Mouse (Mus musculus): Measurements from ENCODE around the gene Mical3.
"Not testable (repeated sequence)": the region's sequence is repeated elsewhere in the genome, so short reads cannot be mapped to it uniquely, and the experiment has no call there.

Mical3 gene

GRCm38 (mm10) chr6:120916972-120917881, 213.6 kb downstream of the Mical3 start:
- not testable (repeated sequence) for DNase-seq

- DNase-seq: peak; percentile 99
Measured at GRCm38 (mm10) chr6:120916074-120916971, 214.5 kb downstream of the Mical3 start, which contains the start of gene Bid. TSS of gene Bid (minus strand) at chr6:120916853.

GRCm38 (mm10) chr6:120915649-120915975, 215.2 kb downstream of the Mical3 start:
- DNase-seq: no peak

GRCm38 (mm10) chr6:120914911-120915648, 215.7 kb downstream of the Mical3 start:
- peak; percentile 95 for DNase-seq

DNA sequence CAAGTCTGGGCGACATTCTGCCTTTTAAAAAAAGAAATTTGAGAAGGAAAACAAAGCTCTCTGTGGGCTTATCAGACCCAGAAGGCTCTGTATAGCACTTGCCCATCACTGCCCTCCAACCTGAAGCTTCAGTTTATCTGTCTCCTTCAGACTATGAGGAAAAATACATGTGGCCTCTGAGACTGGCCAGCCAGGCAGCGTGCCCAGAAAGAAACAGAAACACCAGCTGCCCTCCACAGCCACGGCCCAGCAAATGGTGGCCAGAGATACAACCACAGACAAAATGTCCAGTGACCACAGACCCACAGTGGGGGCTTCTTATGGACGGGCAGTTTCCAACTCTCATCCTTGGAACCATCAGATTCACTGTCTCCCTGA, 216.3 kb downstream of the Mical3 start:
- DNase-seq: no peak

DNA sequence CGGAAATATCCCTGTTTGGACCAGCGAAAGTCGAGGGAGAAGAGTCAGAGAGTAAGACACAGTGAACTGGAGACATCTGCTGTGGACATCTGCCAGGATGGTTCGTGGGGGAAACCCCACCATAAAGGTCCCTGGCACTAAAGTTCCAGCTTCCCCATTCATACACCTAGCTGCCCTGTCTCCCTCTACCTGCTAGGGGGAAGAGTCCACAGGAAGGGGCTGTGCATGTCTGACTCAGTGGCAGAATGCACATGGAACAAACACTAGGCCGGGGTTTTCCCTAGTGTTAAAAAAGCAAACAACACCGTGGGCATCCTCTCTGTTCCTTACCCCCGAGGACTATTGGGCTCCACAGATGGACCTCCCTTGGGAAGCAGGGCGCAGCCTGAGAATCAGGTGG, 217.0 kb downstream of the Mical3 start:
- DNase-seq: no peak

- no peak for DNase-seq
Measured at GRCm38 (mm10) chr6:120912931-120913330, 217.9 kb downstream of the Mical3 start.

DNA sequence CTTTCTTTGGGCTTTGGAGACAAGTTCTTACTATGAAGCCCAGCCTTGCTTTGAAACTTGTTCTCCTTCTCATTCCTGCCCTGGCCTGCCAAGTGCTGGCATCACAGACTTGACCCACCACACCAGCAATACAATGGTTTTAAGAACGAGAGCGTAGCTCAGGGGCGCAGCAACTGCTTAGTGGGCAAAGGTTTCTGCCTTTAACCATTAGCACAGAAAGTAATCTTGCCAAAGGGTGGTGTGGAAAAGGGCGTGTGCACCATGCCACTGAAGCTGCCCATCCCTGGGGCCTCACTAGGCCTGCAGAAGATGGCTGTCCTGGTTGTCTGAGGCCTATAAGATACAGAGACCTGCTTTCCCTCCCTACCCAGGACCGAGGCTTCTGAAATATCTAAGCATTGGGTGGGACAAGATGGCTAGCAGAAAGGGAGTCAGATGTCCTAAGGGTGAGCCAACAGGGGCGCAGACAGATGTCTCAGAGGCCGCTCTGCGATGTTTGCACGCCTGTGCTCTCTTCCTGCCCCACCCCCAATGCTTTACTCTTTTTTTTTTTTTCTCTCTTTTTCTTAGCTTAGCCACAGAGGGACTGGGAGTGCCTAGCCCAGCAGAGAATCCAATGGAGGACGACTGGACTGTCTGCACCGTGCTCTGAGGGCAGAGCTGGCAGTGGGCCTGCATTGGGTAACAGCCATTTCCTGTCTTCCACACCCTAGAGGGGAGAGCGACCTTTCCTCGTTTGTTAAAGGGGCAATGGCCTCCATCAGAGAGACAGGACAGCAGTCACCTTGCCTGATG, 219.4 kb downstream of the Mical3 start:
- no peak for DNase-seq

GRCm38 (mm10) chr6:120909501-120909900, 221.3 kb downstream of the Mical3 start:
- DNase-seq: no peak

GRCm38 (mm10) chr6:120907876-120908597, 222.8 kb downstream of the Mical3 start:
- not testable (repeated sequence) for DNase-seq

- no peak for DNase-seq
Measured at GRCm38 (mm10) chr6:120906521-120906920, 224.3 kb downstream of the Mical3 start.

- DNase-seq: no peak
Measured at GRCm38 (mm10) chr6:120905111-120905510, 225.7 kb downstream of the Mical3 start.

DNA sequence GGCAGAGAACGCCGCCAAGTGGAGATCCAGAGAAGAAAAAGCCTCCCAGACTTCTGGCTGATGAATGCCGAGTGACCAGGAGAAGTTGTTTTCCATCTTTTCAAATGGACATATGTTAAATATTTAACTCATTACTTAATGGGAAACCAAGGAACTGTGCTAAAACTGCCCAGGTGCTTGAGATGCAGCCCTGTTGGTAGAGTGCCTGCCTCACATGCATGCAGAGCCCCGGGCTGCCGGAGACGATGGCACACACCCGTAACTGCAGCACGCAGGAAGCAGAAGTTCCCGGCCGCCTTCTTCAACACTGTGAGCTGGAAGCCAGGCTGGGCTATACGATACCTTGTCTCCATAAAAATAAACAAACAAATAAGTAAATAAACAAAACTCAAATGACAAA, 226.8 kb downstream of the Mical3 start:
- DNase-seq: no peak

- no peak for DNase-seq
Measured at GRCm38 (mm10) chr6:120903450-120903912, 227.3 kb downstream of the Mical3 start.

GRCm38 (mm10) chr6:120901776-120902645, 228.8 kb downstream of the Mical3 start:
- DNase-seq: no peak

DNA sequence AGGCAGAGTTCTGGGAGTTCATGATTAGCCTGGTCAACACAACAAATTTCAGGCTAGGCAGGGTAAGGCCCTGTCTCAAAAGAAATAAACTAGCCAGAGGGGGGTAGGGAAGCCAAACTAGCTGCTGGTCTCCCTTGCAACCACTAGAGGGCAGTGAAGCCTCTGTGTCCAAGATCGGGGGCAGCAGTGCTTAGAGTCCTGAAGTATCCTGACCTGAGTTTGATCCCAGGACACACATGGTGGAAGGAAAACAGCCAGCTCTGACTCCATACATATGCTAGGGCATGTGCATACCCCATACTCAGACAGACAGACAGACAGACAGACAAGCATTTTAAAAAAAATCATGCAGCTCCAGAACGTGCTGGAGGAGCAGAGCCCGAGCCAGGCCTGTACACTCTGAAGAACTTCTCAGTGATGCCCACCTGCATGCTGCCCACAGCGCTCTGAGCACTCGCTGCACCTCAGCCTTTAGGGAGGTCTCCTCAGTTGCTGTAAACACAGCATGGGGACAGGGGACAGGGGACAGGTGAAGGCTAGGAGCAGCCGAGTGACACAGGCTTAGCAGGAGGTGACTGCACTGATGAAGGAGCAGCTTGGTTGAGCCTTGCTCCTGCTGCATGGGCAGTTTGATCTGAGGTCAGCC, 232.5 kb downstream of the Mical3 start:
- DNase-seq: peak; percentile 94

DNA sequence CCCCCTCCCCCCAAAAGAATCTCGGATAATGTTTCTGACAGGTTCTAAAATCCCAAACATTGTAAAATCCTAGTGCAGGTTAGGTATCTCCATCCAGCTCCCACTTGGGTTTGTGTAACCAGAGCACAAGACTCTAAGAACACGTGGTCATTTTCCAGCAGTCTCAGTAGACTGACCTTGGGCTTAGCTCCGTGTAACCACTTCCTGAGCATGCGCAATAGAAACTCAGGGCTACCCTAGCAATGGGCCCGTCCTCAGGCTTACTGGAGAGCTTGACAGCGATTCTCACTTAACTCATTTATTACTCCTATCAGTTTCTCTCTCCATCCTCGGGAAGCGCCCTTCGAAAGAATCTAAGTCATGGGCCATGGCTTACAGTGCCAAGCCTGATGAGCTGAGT, 236.3 kb downstream of the Mical3 start:
- no peak for DNase-seq

DNA sequence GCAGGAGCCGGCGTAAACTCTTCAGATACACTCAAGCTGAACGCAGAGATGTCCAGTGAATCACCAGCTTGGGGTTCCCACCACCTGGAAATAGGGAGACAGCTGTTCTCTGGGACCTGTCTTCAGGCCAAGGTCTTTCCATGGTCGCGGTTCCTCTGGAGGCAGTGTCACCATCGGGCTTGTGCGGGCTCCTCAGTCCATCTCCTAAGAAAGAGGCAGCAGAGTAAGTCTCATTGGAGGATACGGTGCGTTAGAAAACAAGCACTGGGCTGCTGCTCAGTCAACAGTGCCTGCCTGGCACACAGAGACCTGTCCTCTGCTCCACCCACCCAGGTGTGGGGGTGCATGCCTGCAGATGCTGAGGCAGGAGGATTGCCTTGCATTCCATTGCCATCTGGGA, 236.7 kb downstream of the Mical3 start:
- peak; percentile 73 for DNase-seq

DNA sequence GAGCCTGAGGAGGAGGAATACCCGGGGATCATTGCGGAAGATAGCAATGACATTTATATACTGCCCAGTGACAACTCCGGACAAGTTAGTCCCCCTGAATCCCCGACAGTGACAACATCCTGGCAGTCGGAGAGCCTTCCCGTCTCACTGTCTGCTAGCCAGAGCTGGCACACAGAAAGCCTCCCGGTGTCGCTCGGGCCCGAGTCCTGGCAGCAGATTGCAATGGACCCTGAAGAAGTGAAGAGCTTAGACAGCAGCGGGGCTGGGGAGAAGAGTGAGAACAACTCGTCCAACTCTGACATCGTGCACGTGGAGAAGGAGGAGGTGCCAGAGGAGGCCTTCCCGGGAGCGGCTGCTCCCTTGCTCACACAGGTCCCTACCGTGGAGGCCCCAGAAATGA, 244.1 kb downstream of the Mical3 start:
- no peak for DNase-seq

DNA sequence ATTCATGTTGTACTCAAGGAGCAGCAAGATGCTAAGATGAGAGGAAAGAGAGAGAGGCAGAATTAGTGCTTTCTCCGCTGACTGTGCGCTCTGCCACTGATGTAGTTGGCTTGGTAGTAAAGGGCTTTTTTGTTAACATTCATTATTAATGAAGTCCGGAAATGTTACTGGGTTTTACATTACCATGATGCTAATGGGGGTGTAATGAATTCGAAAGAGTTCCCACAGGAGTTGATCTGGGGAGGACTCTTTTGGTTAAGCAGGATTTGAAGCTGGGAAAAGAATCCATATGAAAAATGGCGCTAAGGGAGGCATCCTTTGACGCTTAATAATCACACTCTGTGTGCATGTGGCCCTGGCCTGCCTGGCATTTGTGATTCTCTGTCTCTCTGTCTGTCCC, 246.4 kb downstream of the Mical3 start:
- DNase-seq: no peak
